Mouse (Mus musculus) kidney, embryonic 14.5 days (tissue): Measurements from ENCODE around the gene Dcaf5. TPM values are rescaled to one million over a fixed set of nuclear protein-coding genes. Genes with fewer than 3 reads are reported as not detected.

ENCODE experiments used
- ATAC-seq: fragments of 200-750 bp; cut with Nextera tagmentation; 2 replicates; pipeline ENCODE4 v1.8.0; 2017; ENCODE audit warnings: moderate number of reproducible peaks, mild to moderate bottlenecking, moderate TSS enrichment, moderate library complexity; ENCODE audit not compliant: low FRiP score, low TSS enrichment
- H3K27ac ChIP-seq: fragments of 300-500 bp; sonication (generic); 2 replicates; pipeline ENCODE4 v1.5.1; 2014; ENCODE audit warnings: low read depth, mild to moderate bottlenecking, low read length, moderate library complexity, mixed read lengths
- H3K27me3 ChIP-seq: fragments of 300-500 bp; sonication (generic); 2 replicates; pipeline ENCODE4 v1.6.1; 2014; ENCODE audit warnings: mild to moderate bottlenecking, low read length; ENCODE audit not compliant: control insufficient read depth, insufficient read depth
- H3K36me3 ChIP-seq: fragments of 300-500 bp; sonication (generic); 2 replicates; pipeline ENCODE4 v1.6.1; 2014; ENCODE audit warnings: low read length, mixed read lengths; ENCODE audit not compliant: control insufficient read depth, insufficient read depth
- H3K4me1 ChIP-seq: fragments of 300-500 bp; sonication (generic); 2 replicates; pipeline ENCODE4 v1.6.1; 2014; ENCODE audit warnings: low read length, mixed read lengths; ENCODE audit not compliant: control insufficient read depth, insufficient read depth
- H3K4me2 ChIP-seq: fragments of 300-500 bp; sonication (generic); replicated peaks from 2 replicates; pipeline ENCODE4 v1.6.1; 2014; ENCODE audit warnings: low read depth, mild to moderate bottlenecking, low read length
- H3K4me3 ChIP-seq: fragments of 300-500 bp; sonication (generic); 2 replicates; pipeline ENCODE4 v1.5.1; 2014; ENCODE audit warnings: mild to moderate bottlenecking, low read length
- H3K9ac ChIP-seq: fragments of 300-500 bp; sonication (generic); 2 replicates; pipeline ENCODE4 v1.6.1; 2014; ENCODE audit warnings: low read depth, mild to moderate bottlenecking, low read length, moderate library complexity
- H3K9me3 ChIP-seq: fragments of 300-500 bp; sonication (generic); 2 replicates; pipeline ENCODE4 v1.6.1; 2016; ENCODE audit warnings: low read length; ENCODE audit not compliant: control insufficient read depth
- WGBS: fragments of 180-500 bp; shearing (Covaris S2); extraction: QIAGEN DNeasy Blood & Tissue Kit; methylation state at CpG from one replicate; pipeline ENCODE4 v1.1.7; 2014; 5-methylcytosine and 5-hydroxymethylcytosine counted together
- polyA plus RNA-seq: library from polyadenylated mRNA; unstranded; fragments of >200 nt; fragmentation: Nextera tagmentation; extraction: Ambion mirVana; gene quantifications from 2 replicates; pipeline ENCODE4 v1.2.1, GENCODE M21; 2014

Dcaf5 gene
- polyA plus RNA-seq, 1 experiment from 2014 or later = 11.2 TPM

DNA sequence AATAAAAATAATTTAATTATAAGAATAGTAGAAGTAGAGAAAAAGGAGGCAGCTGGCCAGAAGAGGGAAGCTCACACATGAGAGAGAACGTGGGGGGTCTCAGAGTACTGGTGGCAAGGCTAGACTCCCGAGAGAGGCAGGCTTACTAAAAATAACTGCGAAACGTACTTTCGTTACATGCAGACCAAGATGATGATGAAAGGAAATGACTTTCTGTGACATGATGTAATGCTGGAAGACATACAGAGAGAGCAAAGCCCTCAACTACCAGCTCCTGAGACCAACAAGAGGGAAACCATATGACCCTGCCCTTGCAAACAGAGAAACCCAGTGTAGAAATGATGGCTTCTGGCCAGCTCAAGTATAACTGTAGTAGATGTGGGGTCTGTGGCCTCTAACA is 76.1 kb downstream of the Dcaf5 start:
- Histone ChIP-seq H3K4me3 (no peak overlapping the region), H3K4me2 (no peak overlapping the region), H3K9me3 (no peaks in the 10 kb centered on the region), H3K36me3 (peaks cover 15% of the 10 kb centered on the region), H3K9ac (no peak overlapping the region), H3K27ac (no peak overlapping the region), H3K27me3 (no peaks in the 10 kb centered on the region), H3K4me1 (peaks cover 4% of the 10 kb centered on the region; the same call in 1 of the 2 replicates)
- 64% methylated on average over 5 of the region's 5 CpGs for WGBS
- no peak for ATAC-seq

DNA sequence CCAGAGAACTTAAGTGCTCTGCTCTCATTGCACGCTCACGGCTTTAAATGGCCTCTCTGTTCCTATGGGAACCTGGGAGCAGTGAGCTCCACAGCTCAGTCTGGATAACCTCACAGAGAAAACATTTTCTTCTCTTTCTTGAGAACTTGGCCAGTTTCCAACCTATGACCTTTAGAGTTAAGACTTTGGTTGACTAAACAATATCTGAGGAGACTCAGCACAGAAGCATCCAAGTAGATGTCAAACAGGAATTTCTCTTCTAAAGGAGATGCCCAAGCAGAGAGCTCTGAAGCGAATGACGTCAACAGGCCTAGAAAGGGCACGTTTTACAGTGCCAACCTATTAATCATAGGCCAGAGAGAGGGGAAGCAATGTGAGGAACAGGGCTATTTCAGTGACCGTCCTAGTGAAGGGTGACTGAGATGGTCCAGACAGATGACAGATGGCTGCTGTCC is 91.6 kb downstream of the Dcaf5 start:
- peaks cover 11% of the 10 kb centered on the region; the same call in 1 of the 2 replicates for H3K4me1 ChIP-seq
- 38% methylated on average over 6 of the region's 6 CpGs for WGBS
- H3K9me3 ChIP-seq = no peaks in the 10 kb centered on the region
- ATAC-seq = peak; percentile 55; the same call in 1 of the 2 replicates
- no peaks in the 10 kb centered on the region for H3K27me3 ChIP-seq
- H3K9ac ChIP-seq = no peak overlapping the region
- H3K36me3 ChIP-seq = peaks cover 14% of the 10 kb centered on the region
- H3K4me3 ChIP-seq = no peak overlapping the region
- no peak overlapping the region for H3K4me2 ChIP-seq
- 0 out of 2 replicates have a peak overlapping the region, but pooled peaks have one; percentile 52 for H3K27ac ChIP-seq

DNA sequence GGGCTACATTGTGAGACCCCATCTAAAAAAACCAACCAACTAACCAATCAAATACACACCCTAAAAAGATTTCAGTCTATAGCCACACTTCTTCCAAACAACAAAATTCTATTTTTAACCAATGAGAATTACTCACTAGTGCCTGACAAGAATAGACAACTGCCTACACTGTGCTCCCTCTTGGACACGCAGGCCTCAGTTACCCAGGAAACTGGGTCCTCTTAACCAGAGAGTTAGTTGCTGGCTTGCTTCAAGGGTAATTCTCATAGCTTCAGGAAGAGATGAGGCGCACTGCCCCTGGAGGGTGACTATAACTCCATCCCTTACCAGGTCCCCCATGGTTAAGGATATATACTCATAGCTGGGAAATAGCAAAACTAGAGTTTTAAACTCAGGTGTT is 95.5 kb downstream of the Dcaf5 start:
- H3K27ac ChIP-seq = no peak overlapping the region
- H3K9me3 ChIP-seq = no peaks in the 10 kb centered on the region
- peaks cover 42% of the 10 kb centered on the region for H3K36me3 ChIP-seq
- H3K4me3 ChIP-seq = no peak overlapping the region
- H3K9ac ChIP-seq = no peak overlapping the region
- H3K27me3 ChIP-seq = no peaks in the 10 kb centered on the region
- no peak for ATAC-seq
- H3K4me2 ChIP-seq = no peak overlapping the region
- H3K4me1 ChIP-seq = peaks cover 11% of the 10 kb centered on the region; the same call in 1 of the 2 replicates
- WGBS = 92% methylated on average over 2 of the region's 2 CpGs

DNA sequence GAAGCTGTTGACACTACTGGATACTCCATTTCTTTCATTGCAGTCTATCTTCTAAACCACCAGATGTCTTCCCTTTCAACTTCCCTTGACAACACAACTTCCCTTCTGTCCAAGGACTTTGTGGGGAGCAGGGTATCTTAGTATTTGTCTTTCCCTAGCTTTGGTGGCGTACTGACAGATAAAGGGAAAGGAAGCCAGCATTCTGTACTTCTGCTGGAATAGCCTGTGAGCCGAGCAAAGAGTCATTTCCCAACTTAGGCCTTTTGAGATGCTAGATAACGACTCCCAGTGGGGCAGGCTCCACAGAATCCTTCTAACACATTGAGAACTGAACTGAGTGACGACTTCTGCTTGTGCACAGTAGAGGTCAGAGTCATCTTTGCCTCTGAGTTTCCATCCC is 102.2 kb downstream of the Dcaf5 start:
- peaks cover 5% of the 10 kb centered on the region; the same call in 1 of the 2 replicates for H3K4me1 ChIP-seq
- no peak for ATAC-seq
- H3K9ac ChIP-seq = no peak overlapping the region
- H3K27ac ChIP-seq = no peak overlapping the region
- no peak overlapping the region for H3K4me2 ChIP-seq
- no peaks in the 10 kb centered on the region for H3K27me3 ChIP-seq
- 48% methylated on average over 4 of the region's 4 CpGs for WGBS
- H3K9me3 ChIP-seq = no peaks in the 10 kb centered on the region
- peaks cover 33% of the 10 kb centered on the region for H3K36me3 ChIP-seq
- no peak overlapping the region for H3K4me3 ChIP-seq

DNA sequence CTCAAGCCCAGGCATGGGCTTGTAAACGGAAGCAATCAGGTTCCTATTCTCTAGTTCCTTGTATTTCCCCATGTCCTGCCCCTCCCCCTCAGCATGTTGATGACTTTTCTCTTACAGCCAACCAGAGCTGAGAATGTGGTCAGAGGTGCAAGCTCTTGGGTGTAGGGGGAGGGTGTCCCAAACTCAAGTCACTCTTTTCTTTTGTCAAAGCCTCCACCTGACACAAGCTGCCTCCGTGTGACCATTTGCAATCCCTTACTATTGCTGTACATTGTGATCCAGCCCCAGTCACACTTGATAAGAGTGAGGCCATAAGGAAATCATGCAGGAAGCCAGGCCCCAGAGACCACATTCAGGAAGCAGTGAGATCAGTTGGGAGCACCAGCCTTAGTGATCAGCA is 104.8 kb downstream of the Dcaf5 start:
- Histone ChIP-seq H3K36me3 (peaks cover 8% of the 10 kb centered on the region), H3K4me1 (peaks cover 5% of the 10 kb centered on the region; the same call in 1 of the 2 replicates), H3K27me3 (no peaks in the 10 kb centered on the region), H3K9me3 (no peaks in the 10 kb centered on the region), H3K4me3 (no peak overlapping the region), H3K27ac (no peak overlapping the region), H3K4me2 (no peak overlapping the region), H3K9ac (no peak overlapping the region)
- ATAC-seq = no peak
- 26% methylated on average over 2 of the region's 2 CpGs for WGBS

DNA sequence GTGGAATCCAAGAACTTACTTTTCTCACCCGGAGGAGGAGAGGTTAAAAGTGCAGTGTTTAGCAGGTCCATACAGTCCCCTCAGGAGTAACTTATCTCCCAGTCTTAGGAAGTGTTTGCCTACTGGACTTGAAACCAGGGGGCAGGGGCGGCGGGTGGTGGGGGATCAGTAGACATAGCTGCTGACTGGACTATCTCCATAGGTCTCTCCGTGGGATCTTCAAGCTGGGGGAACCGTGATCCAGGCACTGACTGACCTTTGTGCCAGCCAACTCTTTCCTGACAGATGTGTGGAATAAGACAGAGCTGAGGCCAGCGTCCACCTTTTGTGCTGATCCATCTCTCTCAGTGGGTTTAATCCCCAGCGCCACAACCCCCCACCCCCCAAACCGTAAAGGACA is 105.6 kb downstream of the Dcaf5 start:
- Histone ChIP-seq H3K9ac (no peak overlapping the region), H3K4me1 (peaks cover 5% of the 10 kb centered on the region; the same call in 1 of the 2 replicates), H3K27me3 (no peaks in the 10 kb centered on the region), H3K4me2 (no peak overlapping the region), H3K4me3 (no peak overlapping the region), H3K36me3 (peaks cover 5% of the 10 kb centered on the region; the same call in 1 of the 2 replicates), H3K9me3 (no peaks in the 10 kb centered on the region), H3K27ac (no peak overlapping the region)
- no peak for ATAC-seq
- WGBS = 88% methylated on average over 8 of the region's 8 CpGs

DNA sequence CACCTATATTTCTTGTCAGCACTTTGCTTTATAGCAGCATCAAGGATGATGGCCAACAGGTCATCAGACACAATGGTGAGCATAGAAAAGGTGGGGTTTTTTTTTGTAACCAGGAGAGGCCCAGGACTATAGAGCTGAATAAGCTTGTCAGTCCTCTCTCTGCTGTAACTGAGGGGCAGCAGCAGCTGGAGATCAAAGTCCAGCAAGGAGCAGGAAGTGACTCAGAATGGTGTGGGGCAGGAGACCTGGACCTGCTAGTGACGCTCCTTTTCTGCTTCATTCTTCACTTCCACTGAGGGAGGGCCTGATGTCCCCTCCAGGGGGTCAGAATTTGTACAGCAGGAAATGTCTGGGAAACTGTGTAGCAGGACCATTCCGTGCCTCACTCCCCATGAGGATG is 106.8 kb downstream of the Dcaf5 start:
- Histone ChIP-seq H3K27me3 (no peaks in the 10 kb centered on the region), H3K36me3 (no peaks in the 10 kb centered on the region), H3K9ac (no peak overlapping the region), H3K27ac (no peak overlapping the region), H3K9me3 (no peaks in the 10 kb centered on the region), H3K4me2 (no peak overlapping the region), H3K4me3 (no peak overlapping the region), H3K4me1 (peaks cover 5% of the 10 kb centered on the region; the same call in 1 of the 2 replicates)
- ATAC-seq = no peak
- 35% methylated on average over 2 of the region's 2 CpGs for WGBS

DNA sequence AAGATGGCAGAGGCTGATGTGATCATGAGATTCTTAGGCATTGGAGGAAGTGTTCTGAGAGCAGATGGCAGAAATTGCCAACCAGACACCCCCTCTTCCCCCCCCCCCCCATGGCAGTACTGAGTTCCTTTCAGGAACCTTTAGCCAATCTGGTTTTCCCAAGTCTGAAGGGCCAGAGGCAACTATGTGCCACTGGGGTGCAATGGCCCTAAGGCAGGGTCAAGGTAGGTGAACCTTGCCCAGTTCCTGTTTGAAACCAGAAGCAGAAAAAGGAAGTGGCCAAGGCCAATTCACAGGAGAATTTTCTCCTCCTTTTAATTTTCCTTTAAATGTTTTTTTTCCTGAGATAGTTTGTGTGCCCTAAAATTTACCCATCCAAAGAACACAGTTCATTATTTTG is 110.4 kb downstream of the Dcaf5 start:
- H3K9ac ChIP-seq = no peak overlapping the region
- no peak overlapping the region for H3K27ac ChIP-seq
- no peaks in the 10 kb centered on the region for H3K9me3 ChIP-seq
- H3K4me2 ChIP-seq = no peak overlapping the region
- no peak for ATAC-seq
- H3K4me1 ChIP-seq = no peaks in the 10 kb centered on the region
- H3K4me3 ChIP-seq = no peak overlapping the region
- no peaks in the 10 kb centered on the region for H3K36me3 ChIP-seq
- no peaks in the 10 kb centered on the region for H3K27me3 ChIP-seq

DNA sequence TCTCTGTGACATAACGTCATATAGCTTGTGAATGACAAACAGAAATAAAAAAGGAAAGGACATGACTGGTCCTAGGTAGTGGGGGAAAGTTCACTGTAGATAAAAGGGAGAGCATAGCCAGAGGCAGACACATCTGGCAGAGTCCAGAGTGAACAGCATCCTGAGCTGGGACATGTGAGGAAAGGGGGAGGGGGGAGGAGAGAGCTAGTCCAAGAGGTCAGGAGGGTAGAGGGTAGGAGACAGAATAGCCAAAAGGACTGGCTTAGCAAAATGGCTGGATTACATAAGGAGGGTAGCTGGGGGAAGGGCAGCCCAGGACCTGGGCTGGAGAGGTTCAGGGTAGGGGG is 111.6 kb downstream of the Dcaf5 start:
- no peak overlapping the region for H3K9ac ChIP-seq
- ATAC-seq = no peak
- H3K4me1 ChIP-seq = no peaks in the 10 kb centered on the region
- no peak overlapping the region for H3K4me3 ChIP-seq
- no peaks in the 10 kb centered on the region for H3K36me3 ChIP-seq
- H3K27ac ChIP-seq = no peak overlapping the region
- no peaks in the 10 kb centered on the region for H3K9me3 ChIP-seq
- no peak overlapping the region for H3K4me2 ChIP-seq
- 57% methylated on average over 1 of the region's 1 CpGs for WGBS
- H3K27me3 ChIP-seq = no peaks in the 10 kb centered on the region
